Mouse (Mus musculus) kidney, adult 8-10 months (tissue): ENCODE data around the gene Osbp2.

Experiments
- DNase-seq, 2 experiments: peaks; one replicate each; pipeline ENCODE4 v3.0.0; 2022

The Osbp2 gene

GRCm38 (mm10) chr11:3817986-3818758 is 45.5 kb downstream of the Osbp2 start:
- DNase-seq, result no peak

GRCm38 (mm10) chr11:3815951-3816350 is 47.8 kb downstream of the Osbp2 start:
- DNase-seq, result no peak

GRCm38 (mm10) chr11:3813340-3813739 is 50.4 kb downstream of the Osbp2 start:
- peak; percentile 87 to 89 for DNase-seq

- peak; percentile 42 to 77 for DNase-seq
Measured at GRCm38 (mm10) chr11:3808162-3808561, 55.5 kb downstream of the Osbp2 start.

- DNase-seq, result peak in 1 of 2 experiments; percentile 49
Measured at GRCm38 (mm10) chr11:3805362-3805761, 58.3 kb downstream of the Osbp2 start.

GRCm38 (mm10) chr11:3804639-3805038 is 59.1 kb downstream of the Osbp2 start:
- DNase-seq, result no peak

GRCm38 (mm10) chr11:3802057-3802456 is 61.6 kb downstream of the Osbp2 start:
- no peak for DNase-seq

GRCm38 (mm10) chr11:3797631-3798215 is 66.0 kb downstream of the Osbp2 start:
- no peak for DNase-seq

GRCm38 (mm10) chr11:3790736-3791135 is 73.0 kb downstream of the Osbp2 start:
- peak in 1 of 2 experiments; percentile 54 for DNase-seq

GRCm38 (mm10) chr11:3789919-3790318 is 73.8 kb downstream of the Osbp2 start:
- peak; percentile 59 to 84 for DNase-seq

GRCm38 (mm10) chr11:3786564-3786963 is 77.1 kb downstream of the Osbp2 start:
- DNase-seq, result peak; percentile 68 to 91

- DNase-seq, result no peak
Measured at GRCm38 (mm10) chr11:3775263-3775644, 88.4 kb downstream of the Osbp2 start.

GRCm38 (mm10) chr11:3774463-3775262 is 89.0 kb downstream of the Osbp2 start:
- no peak for DNase-seq

- DNase-seq, result no peak
Measured at GRCm38 (mm10) chr11:3773782-3774462, 89.8 kb downstream of the Osbp2 start.

GRCm38 (mm10) chr11:3773136-3773535 is 90.6 kb downstream of the Osbp2 start:
- no peak for DNase-seq

- no peak for DNase-seq
Measured at GRCm38 (mm10) chr11:3771348-3771747, 92.4 kb downstream of the Osbp2 start.

GRCm38 (mm10) chr11:3767830-3768229 is 95.9 kb downstream of the Osbp2 start:
- no peak for DNase-seq

- DNase-seq, result no peak
Measured at GRCm38 (mm10) chr11:3766964-3767363, 96.7 kb downstream of the Osbp2 start.

- DNase-seq, result no peak
Measured at GRCm38 (mm10) chr11:3764352-3764751, 99.4 kb downstream of the Osbp2 start.

GRCm38 (mm10) chr11:3761775-3762501 is 101.8 kb downstream of the Osbp2 start:
- no peak for DNase-seq

GRCm38 (mm10) chr11:3761339-3761738 is 102.4 kb downstream of the Osbp2 start:
- no peak for DNase-seq

GRCm38 (mm10) chr11:3759433-3759832 is 104.3 kb downstream of the Osbp2 start:
- DNase-seq, result no peak
